In genomic region chr9:67541948-67542347, GRCm38 (mm10) we compare ENCODE assay signal across 18 mouse cellular contexts. TPM values are rescaled to one million over a fixed set of nuclear protein-coding genes. Genes with fewer than 3 reads are reported as not detected.
DNase-seq lines count a peak whose midpoint lies in the region; ATAC-seq and TF ChIP-seq lines count a peak whose summit lies in the region.
"Had no signal": no experiment of that assay in that cellular context is flagged by ENCODE, and none has a peak within 500 bp of the region (broad histone marks: within the 10 kb centered on the region; RNA-seq: fewer than 3 reads in every experiment).

No protein-coding gene starts in this region.

- H3K9me3 ChIP-seq in heart, embryonic 12.5 days (replicated peaks) = no peaks in the 10 kb centered on the region
- no peaks in the 10 kb centered on the region for H3K9me3 ChIP-seq in hindbrain, embryonic 15.5 days
- H3K9me3 ChIP-seq in hindbrain, embryonic 12.5 days (replicated peaks) = no peaks in the 10 kb centered on the region
- no peaks in the 10 kb centered on the region for H3K9me3 ChIP-seq in neural tube, embryonic 13.5 days
- no peaks in the 10 kb centered on the region for H3K9me3 ChIP-seq in neural tube, embryonic 15.5 days (replicated peaks)
- H3K9me3 ChIP-seq: embryonic facial prominence, embryonic 12.5 days; heart, embryonic 13.5 days had no signal

- no peak overlapping the region for H3K9ac ChIP-seq in heart, embryonic 12.5 days
- H3K9ac ChIP-seq in hindbrain, embryonic 15.5 days = no peak overlapping the region
- no peak overlapping the region for H3K9ac ChIP-seq in hindbrain, embryonic 12.5 days
- no peak overlapping the region for H3K9ac ChIP-seq in neural tube, embryonic 13.5 days
- H3K9ac ChIP-seq in neural tube, embryonic 15.5 days (replicated peaks) = no peak overlapping the region
- H3K9ac ChIP-seq: embryonic facial prominence, embryonic 12.5 days; heart, embryonic 13.5 days had no signal

- no peaks in the 10 kb centered on the region for H3K36me3 ChIP-seq in heart, embryonic 12.5 days
- H3K36me3 ChIP-seq in hindbrain, embryonic 15.5 days = no peaks in the 10 kb centered on the region
- H3K36me3 ChIP-seq in hindbrain, embryonic 12.5 days = no peaks in the 10 kb centered on the region
- H3K36me3 ChIP-seq in neural tube, embryonic 13.5 days = no peaks in the 10 kb centered on the region
- H3K36me3 ChIP-seq in neural tube, embryonic 15.5 days = no peaks in the 10 kb centered on the region
- H3K36me3 ChIP-seq in myocyte (ENCODE audit: control insufficient read depth, insufficient read depth) = no peaks in the 10 kb centered on the region
- H3K36me3 ChIP-seq: embryonic facial prominence, embryonic 12.5 days; heart, embryonic 13.5 days had no signal

- 67% methylated on average over 8 of the region's 8 CpGs for WGBS in heart, embryonic 12.5 days
- 67% methylated on average over 8 of the region's 8 CpGs for WGBS in hindbrain, embryonic 15.5 days
- WGBS in hindbrain, embryonic 12.5 days = 79% methylated on average over 8 of the region's 8 CpGs
- 77% methylated on average over 8 of the region's 8 CpGs for WGBS in neural tube, embryonic 13.5 days
- 68% methylated on average over 8 of the region's 8 CpGs for WGBS in neural tube, embryonic 15.5 days

- H3K27me3 ChIP-seq in heart, embryonic 12.5 days (replicated peaks) = no peaks in the 10 kb centered on the region
- H3K27me3 ChIP-seq in hindbrain, embryonic 15.5 days = no peaks in the 10 kb centered on the region
- no peaks in the 10 kb centered on the region for H3K27me3 ChIP-seq in hindbrain, embryonic 12.5 days
- H3K27me3 ChIP-seq in neural tube, embryonic 13.5 days = no peaks in the 10 kb centered on the region
- H3K27me3 ChIP-seq in neural tube, embryonic 15.5 days (replicated peaks) = no peaks in the 10 kb centered on the region
- H3K27me3 ChIP-seq in myocyte (ENCODE audit: control insufficient read depth, insufficient read depth, insufficient read length) = no peaks in the 10 kb centered on the region
- H3K27me3 ChIP-seq: embryonic facial prominence, embryonic 12.5 days; heart, embryonic 13.5 days had no signal

- intact Hi-C loops in heart, postnatal 14 days (cut with DNase I) = no loop called here

- no peak overlapping the region for H3K4me3 ChIP-seq in heart, embryonic 12.5 days
- H3K4me3 ChIP-seq in hindbrain, embryonic 15.5 days = no peak overlapping the region
- H3K4me3 ChIP-seq in hindbrain, embryonic 12.5 days = no peak overlapping the region
- H3K4me3 ChIP-seq in neural tube, embryonic 13.5 days = no peak overlapping the region
- no peak overlapping the region for H3K4me3 ChIP-seq in neural tube, embryonic 15.5 days (replicated peaks)
- no peak overlapping the region for H3K4me3 ChIP-seq in myocyte
- H3K4me3 ChIP-seq: embryonic facial prominence, embryonic 12.5 days; heart, embryonic 13.5 days had no signal

- no peaks in the 10 kb centered on the region for H3K79me2 ChIP-seq in myocyte (ENCODE audit: control insufficient read depth, insufficient read depth)

- H3ac ChIP-seq in myocyte (ENCODE audit: control insufficient read depth, insufficient read length) = no peak overlapping the region

- no peak overlapping the region for H3K27ac ChIP-seq in heart, embryonic 12.5 days (ENCODE audit: poor library complexity, severe bottlenecking)
- H3K27ac ChIP-seq in hindbrain, embryonic 15.5 days (replicated peaks) = no peak overlapping the region
- H3K27ac ChIP-seq in hindbrain, embryonic 12.5 days = no peak overlapping the region
- H3K27ac ChIP-seq in neural tube, embryonic 13.5 days (replicated peaks) = no peak overlapping the region
- no peak overlapping the region for H3K27ac ChIP-seq in neural tube, embryonic 15.5 days (replicated peaks)
- H3K27ac ChIP-seq: embryonic facial prominence, embryonic 12.5 days; heart, embryonic 13.5 days had no signal

- peak; percentile 17 to 26 for DNase-seq in heart, postnatal 14 days
- no peak for DNase-seq in adrenal gland, adult (ENCODE audit: inconsistent age in 2 of 2, low spot score in 1 of 2)
- DNase-seq: adrenal gland, adult 8-10 months; adrenal gland, postnatal 36 days; cerebellum, adult 2 months; cerebellum, postnatal 10 days; gastrocnemius, postnatal 36 days; heart, adult 18-20 months; kidney, adult 11 months had no signal

- TF ChIP-seq POLR2A in myocyte (IDR thresholded peaks at IDR 0.05; ENCODE audit: insufficient read length, low read depth) = no peak

- H3K4me1 ChIP-seq in heart, embryonic 12.5 days (replicated peaks) = peaks cover 37% of the 10 kb centered on the region
- peaks cover 12% of the 10 kb centered on the region for H3K4me1 ChIP-seq in hindbrain, embryonic 15.5 days (replicated peaks)
- H3K4me1 ChIP-seq in hindbrain, embryonic 12.5 days = peaks cover 14% of the 10 kb centered on the region
- H3K4me1 ChIP-seq in neural tube, embryonic 13.5 days (replicated peaks) = peaks cover 38% of the 10 kb centered on the region
- peaks cover 25% of the 10 kb centered on the region for H3K4me1 ChIP-seq in neural tube, embryonic 15.5 days

- no peak overlapping the region for H3K4me2 ChIP-seq in heart, embryonic 12.5 days
- no peak overlapping the region for H3K4me2 ChIP-seq in hindbrain, embryonic 15.5 days
- no peak overlapping the region for H3K4me2 ChIP-seq in hindbrain, embryonic 12.5 days (replicated peaks)
- H3K4me2 ChIP-seq in neural tube, embryonic 13.5 days = no peak overlapping the region
- no peak overlapping the region for H3K4me2 ChIP-seq in neural tube, embryonic 15.5 days
- H3K4me2 ChIP-seq in myocyte (ENCODE audit: low read depth) = no peak overlapping the region
- H3K4me2 ChIP-seq: embryonic facial prominence, embryonic 12.5 days; heart, embryonic 13.5 days had no signal

- no peak for ATAC-seq in heart, embryonic 12.5 days (ENCODE audit: insufficient number of reproducible peaks, low FRiP score)
- ATAC-seq in hindbrain, embryonic 15.5 days (ENCODE audit: low FRiP score, low read depth) = peak; percentile 38; the same call in 1 of the 2 replicates
- no peak for ATAC-seq in hindbrain, embryonic 12.5 days (ENCODE audit: low FRiP score)
- ATAC-seq in neural tube, embryonic 13.5 days (ENCODE audit: low read depth) = peak; percentile 53; the same call in 1 of the 2 replicates
- ATAC-seq in neural tube, embryonic 15.5 days (ENCODE audit: low FRiP score) = no peak; the same call in 1 of the 2 replicates
- ATAC-seq: forebrain, embryonic 14.5 days had no signal

TF ChIP-seq in myocyte, 11 proteins besides CTCF, POLR2A, EP300 and RAD21:
- TF ChIP-seq MYOD1 (IDR thresholded peaks at IDR 0.05; ENCODE audit: control insufficient read depth in 1 of 3, insufficient read length in 2 of 3, low read depth in 2 of 3) (peak in 2 of 3 experiments; percentile 59 to 87), TCF12 (IDR thresholded peaks at IDR 0.05; ENCODE audit: insufficient read depth, poor library complexity, severe bottlenecking) (no peak), MYOG (IDR thresholded peaks at IDR 0.05; ENCODE audit: control insufficient read depth in 1 of 3, insufficient read depth in 1 of 3, insufficient read length in 2 of 3, low read depth in 2 of 3) (peak in 2 of 3 experiments; percentile 48 to 74)
TF ChIP-seq in myocyte: peak in this region for 2.

RNA-seq across cellular contexts. Expression of gene Tln2, which starts 17.6 kb away (rescaled TPM):
- total RNA-seq in heart, postnatal 14 days (2021) = 10 to 100 TPM; 77.2 to 87.0 TPM
- polyA plus RNA-seq in heart, embryonic 12.5 days (2016; fragmentation: Nextera tagmentation; extraction: Ambion mirVana) = 57.3 and 58.9 TPM in 2 replicates
- 32.6 and 38.3 TPM in 2 replicates for polyA plus RNA-seq in hindbrain, embryonic 15.5 days (2015; fragmentation: Nextera tagmentation; extraction: Ambion mirVana)
- polyA plus RNA-seq in hindbrain, embryonic 12.5 days (2016; fragmentation: Nextera tagmentation; extraction: Ambion mirVana) = 24.4 and 28.8 TPM in 2 replicates
- polyA plus RNA-seq in neural tube, embryonic 13.5 days (2015; fragmentation: Nextera tagmentation; extraction: Ambion mirVana) = 34.7 and 43.5 TPM in 2 replicates
- polyA plus RNA-seq in neural tube, embryonic 15.5 days (2015; fragmentation: Nextera tagmentation; extraction: Ambion mirVana) = 45.7 and 47.7 TPM in 2 replicates
- 28.6 TPM for polyA plus RNA-seq in myocyte (2012; fragmentation: generic; extraction: Trizol)

Comparison
In these comparisons a context has a peak if more than half of its experiments do, and no peak if none do; other contexts are left out.
1. ATAC-seq: peak in hindbrain, embryonic 15.5 days (single experiment) and neural tube, embryonic 13.5 days (single experiment); none in heart, embryonic 12.5 days (single experiment), hindbrain, embryonic 12.5 days (single experiment) and neural tube, embryonic 15.5 days (single experiment).
2. DNase-seq: peak in heart, postnatal 14 days (2 of 2); none in adrenal gland, adult (0 of 2).